Mouse (Mus musculus) myocyte (in vitro differentiated cells): Measurements from ENCODE around the gene Serpina10. TPM values are rescaled to one million over a fixed set of nuclear protein-coding genes. Genes with fewer than 3 reads are reported as not detected.
"Not testable (repeated sequence)": the region's sequence is repeated elsewhere in the genome, so short reads cannot be mapped to it uniquely, and the experiment has no call there.

Experiments used
- H3K27me3 ChIP-seq: one replicate; pipeline ENCODE4 v1.6.1; 2011; ENCODE audit not compliant: control insufficient read depth, insufficient read depth, insufficient read length
- H3K36me3 ChIP-seq: one replicate; pipeline ENCODE4 v1.6.1; 2011; ENCODE audit not compliant: control insufficient read depth, insufficient read depth
- H3K4me2 ChIP-seq: one replicate; pipeline ENCODE4 v1.6.1; 2011; ENCODE audit warnings: low read depth, control low read depth
- H3K4me3 ChIP-seq: one replicate; pipeline ENCODE4 v1.5.1; 2011; ENCODE audit warnings: mild to moderate bottlenecking, control low read depth, moderate library complexity
- H3K79me2 ChIP-seq: one replicate; pipeline ENCODE4 v1.6.1; 2011; ENCODE audit not compliant: control insufficient read depth, insufficient read depth
- H3ac ChIP-seq: one replicate; pipeline ENCODE4 v1.6.1; 2011; ENCODE audit not compliant: control insufficient read depth, insufficient read length
- CEBPB ChIP-seq: IDR thresholded peaks from 2 replicates; pipeline ENCODE4 v1.6.1; 2011; ENCODE audit warnings: mild to moderate bottlenecking, moderate library complexity; ENCODE audit not compliant: poor library complexity, insufficient read depth, severe bottlenecking
- E2F4 ChIP-seq: IDR thresholded peaks from one replicate; pipeline ENCODE4 v1.6.1; 2011; ENCODE audit warnings: mild to moderate bottlenecking, control low read depth, moderate library complexity; ENCODE audit not compliant: insufficient read depth
- MAX ChIP-seq: IDR thresholded peaks from one replicate; pipeline ENCODE4 v1.6.1; 2011; ENCODE audit warnings: low read depth, mild to moderate bottlenecking, control low read depth
- MYOD1 ChIP-seq, 3 experiments: IDR thresholded peaks; one replicate each; pipeline ENCODE4 v1.6.1; 2011; ENCODE audit warnings: control low read depth in 2 of 3, low read depth in 2 of 3, mild to moderate bottlenecking in 2 of 3, moderate library complexity in 1 of 3; ENCODE audit not compliant: insufficient read length in 2 of 3, control insufficient read depth in 1 of 3
- MYOG ChIP-seq, 3 experiments: IDR thresholded peaks; one replicate each; pipeline ENCODE4 v1.6.1; 2011; ENCODE audit warnings: control low read depth in 2 of 3, low read depth in 2 of 3, mild to moderate bottlenecking in 2 of 3; ENCODE audit not compliant: insufficient read length in 2 of 3, control insufficient read depth in 1 of 3, insufficient read depth in 1 of 3
- POLR2A ChIP-seq: IDR thresholded peaks from one replicate; pipeline ENCODE4 v1.6.1; 2011; ENCODE audit warnings: low read depth, mild to moderate bottlenecking, control low read depth, moderate library complexity; ENCODE audit not compliant: insufficient read length
- POLR2AphosphoS2 ChIP-seq: IDR thresholded peaks from one replicate; pipeline ENCODE4 v1.6.1; 2011; ENCODE audit warnings: low read depth, control low read depth; ENCODE audit not compliant: insufficient read length
- REST ChIP-seq: IDR thresholded peaks from one replicate; pipeline ENCODE4 v1.6.1; 2011; ENCODE audit warnings: mild to moderate bottlenecking, control low read depth, moderate library complexity; ENCODE audit not compliant: insufficient read depth, insufficient read length
- SRF ChIP-seq: IDR thresholded peaks from one replicate; pipeline ENCODE4 v1.6.1; 2011; ENCODE audit warnings: low read depth; ENCODE audit not compliant: control insufficient read depth, insufficient read length
- TCF12 ChIP-seq: IDR thresholded peaks from one replicate; pipeline ENCODE4 v1.6.1; 2011; ENCODE audit warnings: mild to moderate bottlenecking, control low read depth; ENCODE audit not compliant: poor library complexity, insufficient read depth, severe bottlenecking
- TCF3 ChIP-seq: IDR thresholded peaks from one replicate; pipeline ENCODE4 v1.6.1; 2011; ENCODE audit warnings: low read depth, control low read depth; ENCODE audit not compliant: insufficient read length
- USF1 ChIP-seq: IDR thresholded peaks from one replicate; pipeline ENCODE4 v1.6.1; 2011; ENCODE audit warnings: low read depth, mild to moderate bottlenecking, control low read depth, moderate library complexity
- polyA plus RNA-seq: library from polyadenylated mRNA; unstranded; fragments of >200 nt; fragmentation: generic; extraction: Trizol; gene quantifications from one replicate; pipeline ENCODE4 v1.2.1, GENCODE M21; 2012; ENCODE audit warnings: missing spikeins

The Serpina10 gene
- polyA plus RNA-seq, 1 experiment: not detected

GRCm38 (mm10) chr12:103600364-103600763, 30.9 kb downstream of the Serpina10 start:
- Histone ChIP-seq H3K79me2 (no peaks in the 10 kb centered on the region), H3K36me3 (no peaks in the 10 kb centered on the region), H3K4me2 (no peak overlapping the region), H3ac (no peak overlapping the region), H3K27me3 (no peaks in the 10 kb centered on the region), H3K4me3 (no peak overlapping the region)
- no peak for TF ChIP-seq SRF
- TF ChIP-seq POLR2AphosphoS2: no peak
- TF ChIP-seq USF1: no peak
- no peak for TF ChIP-seq MYOG (IDR thresholded peaks at IDR 0.05; ENCODE audit: control insufficient read depth in 1 of 3, insufficient read depth in 1 of 3, insufficient read length in 2 of 3, low read depth in 2 of 3)
- TF ChIP-seq MAX: no peak
- no peak for TF ChIP-seq POLR2A
- no peak for TF ChIP-seq TCF12
- TF ChIP-seq TCF3: no peak
- TF ChIP-seq CEBPB: no peak
- TF ChIP-seq E2F4: no peak
- no peak for TF ChIP-seq MYOD1 (IDR thresholded peaks at IDR 0.05; ENCODE audit: control insufficient read depth in 1 of 3, insufficient read length in 2 of 3, low read depth in 2 of 3)
- TF ChIP-seq REST: no peak

GRCm38 (mm10) chr12:103598411-103598810, 32.8 kb downstream of the Serpina10 start:
- Histone ChIP-seq H3K79me2 (no peaks in the 10 kb centered on the region), H3K4me2 (no peak overlapping the region), H3K36me3 (no peaks in the 10 kb centered on the region), H3ac (no peak overlapping the region), H3K27me3 (no peaks in the 10 kb centered on the region), H3K4me3 (no peak overlapping the region)
- TF ChIP-seq SRF (no peak), MYOG (IDR thresholded peaks at IDR 0.05; ENCODE audit: control insufficient read depth in 1 of 3, insufficient read depth in 1 of 3, insufficient read length in 2 of 3, low read depth in 2 of 3) (no peak), E2F4 (no peak), POLR2A (no peak), REST (no peak), USF1 (no peak), MAX (no peak), TCF12 (no peak), TCF3 (no peak), POLR2AphosphoS2 (no peak), MYOD1 (IDR thresholded peaks at IDR 0.05; ENCODE audit: control insufficient read depth in 1 of 3, insufficient read length in 2 of 3, low read depth in 2 of 3) (no peak)

GRCm38 (mm10) chr12:103583771-103584170, 47.5 kb downstream of the Serpina10 start:
- no peak overlapping the region for H3K4me2 ChIP-seq
- H3K27me3 ChIP-seq: no peaks in the 10 kb centered on the region
- no peak overlapping the region for H3ac ChIP-seq
- no peaks in the 10 kb centered on the region for H3K36me3 ChIP-seq
- no peaks in the 10 kb centered on the region for H3K79me2 ChIP-seq
- TF ChIP-seq MAX: no peak
- TF ChIP-seq POLR2A: no peak
- TF ChIP-seq MYOG (IDR thresholded peaks at IDR 0.05; ENCODE audit: control insufficient read depth in 1 of 3, insufficient read depth in 1 of 3, insufficient read length in 2 of 3, low read depth in 2 of 3): no peak
- no peak for TF ChIP-seq E2F4
- no peak for TF ChIP-seq USF1
- TF ChIP-seq CEBPB: no peak
- no peak for TF ChIP-seq SRF
- no peak for TF ChIP-seq REST
- TF ChIP-seq MYOD1 (IDR thresholded peaks at IDR 0.05; ENCODE audit: control insufficient read depth in 1 of 3, insufficient read length in 2 of 3, low read depth in 2 of 3): no peak
- TF ChIP-seq TCF12: no peak
- TF ChIP-seq TCF3: no peak
- no peak for TF ChIP-seq POLR2AphosphoS2
- no peak overlapping the region for H3K4me3 ChIP-seq

- H3K4me3 ChIP-seq, H3K27me3 ChIP-seq, H3ac ChIP-seq, H3K79me2 ChIP-seq, H3K36me3 ChIP-seq, H3K4me2 ChIP-seq: not testable (repeated sequence)
Measured at GRCm38 (mm10) chr12:103578148-103578547, 53.1 kb downstream of the Serpina10 start.

- Histone ChIP-seq H3K27me3 (no peaks in the 10 kb centered on the region), H3K4me3 (no peak overlapping the region), H3K36me3 (no peaks in the 10 kb centered on the region), H3ac (no peak overlapping the region), H3K4me2 (no peak overlapping the region), H3K79me2 (no peaks in the 10 kb centered on the region)
- no peak for TF ChIP-seq TCF3
- TF ChIP-seq TCF12: no peak
- TF ChIP-seq REST: no peak
- TF ChIP-seq SRF: no peak
- no peak for TF ChIP-seq POLR2A
- TF ChIP-seq E2F4: no peak
- TF ChIP-seq MYOD1 (IDR thresholded peaks at IDR 0.05; ENCODE audit: control insufficient read depth in 1 of 3, insufficient read length in 2 of 3, low read depth in 2 of 3): no peak
- no peak for TF ChIP-seq MAX
- no peak for TF ChIP-seq USF1
- TF ChIP-seq CEBPB: no peak
- no peak for TF ChIP-seq MYOG (IDR thresholded peaks at IDR 0.05; ENCODE audit: control insufficient read depth in 1 of 3, insufficient read depth in 1 of 3, insufficient read length in 2 of 3, low read depth in 2 of 3)
- no peak for TF ChIP-seq POLR2AphosphoS2
Measured at GRCm38 (mm10) chr12:103569690-103570089, 61.6 kb downstream of the Serpina10 start.
